Mouse (Mus musculus) brain, embryonic 14.5 days (tissue): ENCODE data around the gene Grin1.

Source experiments
- CTCF ChIP-seq: fragments of 200-500 bp; IDR thresholded peaks from 2 replicates; pipeline ENCODE4 v1.5.1; 2012; ENCODE audit warnings: inconsistent platforms, mild to moderate bottlenecking, moderate library complexity, borderline replicate concordance; ENCODE audit not compliant: insufficient read depth, insufficient read length; ENCODE audit errors: extremely low read depth
- POLR2A ChIP-seq: fragments of 200-500 bp; IDR thresholded peaks from 2 replicates; pipeline ENCODE4 v1.6.1; 2012; ENCODE audit warnings: mild to moderate bottlenecking, inconsistent platforms, borderline replicate concordance; ENCODE audit not compliant: poor library complexity, insufficient read depth, insufficient read length, severe bottlenecking; ENCODE audit errors: extremely low read depth

DNA sequence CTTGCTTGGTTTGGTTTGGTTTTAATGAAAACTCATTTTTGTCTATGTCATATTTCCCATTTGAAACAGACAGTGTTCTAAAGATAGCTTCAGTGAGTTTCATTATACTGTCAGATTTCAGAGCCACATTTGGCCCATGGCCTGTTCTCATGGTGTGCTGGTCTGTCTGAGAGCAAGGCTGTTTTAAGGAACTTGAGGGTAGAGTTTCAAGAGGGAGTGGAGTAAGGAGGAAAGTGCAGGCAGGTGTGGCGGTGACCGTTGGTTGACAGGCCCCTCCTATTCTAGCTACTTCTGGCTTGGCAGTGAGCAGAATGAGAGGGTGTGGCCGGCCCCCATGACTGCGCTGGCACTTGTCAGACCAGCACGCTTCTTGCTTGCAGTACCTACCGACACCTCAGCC is 19.3 kb upstream of the Grin1 start:
- TF ChIP-seq CTCF: no peak
- TF ChIP-seq POLR2A: no peak
